Mouse (Mus musculus) embryonic facial prominence, embryonic 10.5 days (tissue): ENCODE results near the gene Tmem240. TPM values are rescaled to one million over a fixed set of nuclear protein-coding genes. Genes with fewer than 3 reads are reported as not detected.

Experiments used
- DNase-seq: peaks from one replicate; pipeline ENCODE4 v3.0.0-alpha.2; 2017; ENCODE audit warnings: low spot score
- H3K27ac ChIP-seq: fragments of 300-500 bp; sonication (generic); replicated peaks from 2 replicates; pipeline ENCODE4 v1.5.1; 2016; ENCODE audit warnings: mild to moderate bottlenecking
- H3K27me3 ChIP-seq: fragments of 300-500 bp; sonication (generic); replicated peaks from 2 replicates; pipeline ENCODE4 v1.6.1; 2016; ENCODE audit warnings: low read depth, mild to moderate bottlenecking; ENCODE audit not compliant: poor library complexity, severe bottlenecking
- H3K36me3 ChIP-seq: fragments of 300-500 bp; sonication (generic); replicated peaks from 2 replicates; pipeline ENCODE4 v1.6.1; 2016; ENCODE audit warnings: mild to moderate bottlenecking, moderate library complexity
- H3K4me1 ChIP-seq: fragments of 300-500 bp; sonication (generic); 2 replicates; pipeline ENCODE4 v1.6.1; 2016
- H3K4me3 ChIP-seq: fragments of 300-500 bp; sonication (generic); 2 replicates; pipeline ENCODE4 v1.5.1; 2016; ENCODE audit warnings: mild to moderate bottlenecking, moderate library complexity
- H3K9me3 ChIP-seq: fragments of 300-500 bp; sonication (generic); 2 replicates; pipeline ENCODE4 v1.6.1; 2016; ENCODE audit warnings: mild to moderate bottlenecking
- WGBS: fragments of 180-500 bp; shearing (Covaris S2); methylation state at CpG from one replicate; pipeline ENCODE4 v1.1.7; 2016; 5-methylcytosine and 5-hydroxymethylcytosine counted together
- polyA plus RNA-seq: library from polyadenylated mRNA; unstranded; fragments of >200 nt; fragmentation: Nextera tagmentation; extraction: Ambion mirVana; gene quantifications from 2 replicates; pipeline ENCODE4 v1.2.1, GENCODE M21; 2016

Tmem240 gene
- polyA plus RNA-seq, 1 experiment from 2014 or later = 0.79 TPM

GRCm38 (mm10) chr4:155704721-155705591 lies 29.6 kb upstream of the Tmem240 start, which contains the start of gene Ssu72:
Ssu72 (plus strand) TSS chr4:155704800.
- under 1% methylated on average over 83 of the region's 83 CpGs for WGBS
- H3K4me3 ChIP-seq = peak within 1 kb of the TSS; percentile 92
- peaks cover 22% of the 10 kb centered on the region for H3K4me1 ChIP-seq
- no peaks in the 10 kb centered on the region for H3K9me3 ChIP-seq
- DNase-seq = peak; percentile 95
- H3K27me3 ChIP-seq = no peaks in the 10 kb centered on the region
- H3K27ac ChIP-seq = peak within 1 kb of the TSS; percentile 93
- H3K36me3 ChIP-seq = 0 out of 2 replicates have a peak, but pooled peaks cover 4% of the 10 kb centered on the region

GRCm38 (mm10) chr4:155705592-155705929 lies 29.0 kb upstream of the Tmem240 start:
- H3K27ac ChIP-seq = peak overlapping the region; percentile 93
- under 1% methylated on average over 19 of the region's 19 CpGs for WGBS
- no peaks in the 10 kb centered on the region for H3K9me3 ChIP-seq
- H3K4me3 ChIP-seq = peak overlapping the region; percentile 92
- peaks cover 25% of the 10 kb centered on the region for H3K4me1 ChIP-seq
- no peaks in the 10 kb centered on the region for H3K27me3 ChIP-seq
- DNase-seq = no peak
- H3K36me3 ChIP-seq = 0 out of 2 replicates have a peak, but pooled peaks cover 4% of the 10 kb centered on the region

GRCm38 (mm10) chr4:155708582-155708981 lies 26.0 kb upstream of the Tmem240 start:
- no peak overlapping the region for H3K4me3 ChIP-seq
- no peaks in the 10 kb centered on the region for H3K27me3 ChIP-seq
- H3K27ac ChIP-seq = no peak overlapping the region
- H3K36me3 ChIP-seq = peaks cover 15% of the 10 kb centered on the region
- H3K4me1 ChIP-seq = peaks cover 25% of the 10 kb centered on the region
- 83% methylated on average over 2 of the region's 2 CpGs for WGBS
- no peak for DNase-seq
- no peaks in the 10 kb centered on the region for H3K9me3 ChIP-seq

- no peaks in the 10 kb centered on the region for H3K27me3 ChIP-seq
Measured at GRCm38 (mm10) chr4:155708988-155709387, 25.6 kb upstream of the Tmem240 start.

GRCm38 (mm10) chr4:155710521-155711252 lies 23.9 kb upstream of the Tmem240 start:
- no peaks in the 10 kb centered on the region for H3K27me3 ChIP-seq
- 59% methylated on average over 6 of the region's 6 CpGs for WGBS
- no peak for DNase-seq
- peaks cover 17% of the 10 kb centered on the region for H3K4me1 ChIP-seq
- H3K27ac ChIP-seq = no peak overlapping the region
- H3K4me3 ChIP-seq = no peak overlapping the region
- H3K9me3 ChIP-seq = no peaks in the 10 kb centered on the region
- peaks cover 36% of the 10 kb centered on the region for H3K36me3 ChIP-seq

More at GRCm38 (mm10) chr4:155708988-155709387, 25.6 kb upstream of the Tmem240 start:
- DNase-seq = no peak
- Histone ChIP-seq H3K4me3 (no peak overlapping the region), H3K4me1 (peaks cover 22% of the 10 kb centered on the region), H3K27ac (no peak overlapping the region), H3K9me3 (no peaks in the 10 kb centered on the region), H3K36me3 (peaks cover 19% of the 10 kb centered on the region)

GRCm38 (mm10) chr4:155721668-155722083 lies 12.9 kb upstream of the Tmem240 start:
- Histone ChIP-seq H3K4me3 (no peak overlapping the region), H3K4me1 (no peaks in the 10 kb centered on the region), H3K27me3 (no peaks in the 10 kb centered on the region), H3K9me3 (no peaks in the 10 kb centered on the region), H3K27ac (no peak overlapping the region), H3K36me3 (peaks cover 55% of the 10 kb centered on the region)
- peak; percentile 38 for DNase-seq
- WGBS = 69% methylated on average over 4 of the region's 4 CpGs

GRCm38 (mm10) chr4:155727993-155728392 lies 6.6 kb upstream of the Tmem240 start:
- Histone ChIP-seq H3K36me3 (peaks cover 63% of the 10 kb centered on the region), H3K27ac (no peak overlapping the region)

GRCm38 (mm10) chr4:155733267-155733666 lies 1.3 kb upstream of the Tmem240 start:
- Histone ChIP-seq H3K36me3 (peaks cover 57% of the 10 kb centered on the region), H3K27me3 (no peaks in the 10 kb centered on the region), H3K4me3 (no peak overlapping the region), H3K4me1 (peaks cover 39% of the 10 kb centered on the region), H3K27ac (no peak overlapping the region), H3K9me3 (no peaks in the 10 kb centered on the region)
- WGBS = 88% methylated on average over 10 of the region's 10 CpGs
- DNase-seq = no peak

More at GRCm38 (mm10) chr4:155727993-155728392, 6.6 kb upstream of the Tmem240 start:
- 81% methylated on average over 2 of the region's 2 CpGs for WGBS
- H3K4me1 ChIP-seq = 0 out of 2 replicates have a peak, but pooled peaks cover under 1% of the 10 kb centered on the region
- no peak overlapping the region for H3K4me3 ChIP-seq
- no peak for DNase-seq
- H3K9me3 ChIP-seq = no peaks in the 10 kb centered on the region
- no peaks in the 10 kb centered on the region for H3K27me3 ChIP-seq

GRCm38 (mm10) chr4:155734951-155735702 lies 527 bp downstream of the Tmem240 start:
- H3K27me3 ChIP-seq = no peaks in the 10 kb centered on the region
- peaks cover 43% of the 10 kb centered on the region for H3K4me1 ChIP-seq
- DNase-seq = no peak
- peaks cover 66% of the 10 kb centered on the region for H3K36me3 ChIP-seq
- peak overlapping the region; percentile 94 for H3K27ac ChIP-seq
- H3K9me3 ChIP-seq = no peaks in the 10 kb centered on the region
- WGBS = 1% methylated on average over 69 of the region's 79 CpGs
- peak overlapping the region; percentile 85 for H3K4me3 ChIP-seq

GRCm38 (mm10) chr4:155735788-155736187 lies 1.2 kb downstream of the Tmem240 start:
- Histone ChIP-seq H3K27ac (peak overlapping the region; percentile 94), H3K4me1 (peaks cover 43% of the 10 kb centered on the region), H3K36me3 (peaks cover 69% of the 10 kb centered on the region), H3K4me3 (peak overlapping the region; percentile 85), H3K27me3 (no peaks in the 10 kb centered on the region), H3K9me3 (no peaks in the 10 kb centered on the region)
- DNase-seq = no peak
- 77% methylated on average over 5 of the region's 5 CpGs for WGBS

- Histone ChIP-seq H3K9me3 (no peaks in the 10 kb centered on the region), H3K27ac (no peak overlapping the region), H3K4me1 (peaks cover 43% of the 10 kb centered on the region), H3K36me3 (peaks cover 69% of the 10 kb centered on the region), H3K27me3 (no peaks in the 10 kb centered on the region), H3K4me3 (peak overlapping the region; percentile 85)
- WGBS = 92% methylated on average over 5 of the region's 5 CpGs
- no peak for DNase-seq
Measured at GRCm38 (mm10) chr4:155736421-155736820, 1.8 kb downstream of the Tmem240 start.

- Histone ChIP-seq H3K36me3 (peaks cover 69% of the 10 kb centered on the region), H3K4me1 (peaks cover 40% of the 10 kb centered on the region), H3K27me3 (no peaks in the 10 kb centered on the region), H3K27ac (no peak overlapping the region), H3K9me3 (no peaks in the 10 kb centered on the region), H3K4me3 (no peak overlapping the region)
- 66% methylated on average over 8 of the region's 8 CpGs for WGBS
- DNase-seq = no peak
Measured at GRCm38 (mm10) chr4:155738262-155738661, 3.7 kb downstream of the Tmem240 start.
